Mouse (Mus musculus) urinary bladder, postnatal 36 days (tissue): Measurements from ENCODE around the gene Cyp17a1.
A peak's percentile ranks its signal among the peaks of the same experiment; 100 is the strongest.

ENCODE experiments used
- DNase-seq, 2 experiments: peaks; one replicate each; pipeline ENCODE4 v3.0.0; 2022; ENCODE audit warnings: low spot score in 2 of 2, mixed read lengths in 1 of 2

Gene Cyp17a1

GRCm38 (mm10) chr19:46670691-46671090 is 2.3 kb downstream of the Cyp17a1 start:
- peak in 1 of 2 experiments; percentile 53 for DNase-seq

DNA sequence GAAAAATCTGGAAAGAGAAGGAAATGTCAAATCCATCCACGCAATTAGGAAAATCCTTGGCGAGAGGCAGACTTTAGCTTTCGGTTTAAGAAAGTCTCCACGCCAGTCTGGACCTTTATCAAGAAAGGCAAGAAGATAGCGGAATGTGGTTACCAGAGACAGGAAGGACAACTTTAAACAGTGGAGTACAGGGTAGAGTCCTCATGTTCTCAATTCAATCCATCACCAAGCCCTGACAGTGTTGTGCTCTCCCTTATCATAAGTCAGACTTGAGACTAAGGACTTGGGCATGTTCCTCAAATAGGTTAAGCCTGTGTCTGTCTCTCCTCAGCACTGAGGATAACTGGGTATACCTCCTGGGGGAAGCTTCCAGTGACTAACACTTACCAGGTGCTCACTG is 3.2 kb downstream of the Cyp17a1 start:
- no peak for DNase-seq

- no peak for DNase-seq
Measured at GRCm38 (mm10) chr19:46668263-46668662, 4.7 kb downstream of the Cyp17a1 start.

DNA sequence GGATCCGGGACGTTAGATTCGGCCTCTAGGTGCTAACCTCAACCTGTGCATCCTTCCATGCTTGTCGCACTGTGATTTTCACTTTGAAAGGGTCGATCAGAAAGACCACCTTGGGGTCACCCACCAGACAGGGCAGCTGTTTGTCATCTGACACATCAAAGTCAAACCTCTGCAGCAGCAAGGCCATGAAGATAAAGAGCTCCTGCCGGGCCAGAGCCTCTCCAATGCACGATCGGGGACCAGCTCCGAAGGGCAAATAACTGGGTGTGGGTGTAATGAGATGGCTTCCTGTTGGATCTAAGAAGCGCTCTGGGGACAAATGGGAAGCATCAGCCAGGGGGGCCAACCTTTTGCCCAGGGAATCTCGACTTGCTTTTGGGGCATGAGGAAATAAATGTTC is 5.7 kb downstream of the Cyp17a1 start:
- no peak for DNase-seq

DNA sequence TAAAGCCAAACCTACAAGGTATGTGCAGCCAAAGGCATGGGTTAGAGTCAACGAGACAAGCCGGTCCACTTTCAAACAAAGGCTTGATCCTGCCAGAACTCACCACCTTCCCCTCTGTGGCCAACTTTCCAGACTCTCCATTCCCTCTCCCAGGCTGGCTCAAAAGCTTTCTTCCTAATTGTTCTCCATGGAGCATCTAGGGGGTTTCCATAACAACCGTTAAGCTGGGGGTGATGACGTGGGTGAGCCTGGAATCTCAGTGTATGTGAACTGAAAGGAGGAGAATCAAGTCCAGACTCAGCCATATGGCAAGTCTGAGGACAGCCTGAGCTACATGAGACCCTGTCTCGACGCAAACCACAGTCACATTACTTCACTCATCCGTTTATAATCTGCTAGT is 7.5 kb downstream of the Cyp17a1 start:
- no peak for DNase-seq

DNA sequence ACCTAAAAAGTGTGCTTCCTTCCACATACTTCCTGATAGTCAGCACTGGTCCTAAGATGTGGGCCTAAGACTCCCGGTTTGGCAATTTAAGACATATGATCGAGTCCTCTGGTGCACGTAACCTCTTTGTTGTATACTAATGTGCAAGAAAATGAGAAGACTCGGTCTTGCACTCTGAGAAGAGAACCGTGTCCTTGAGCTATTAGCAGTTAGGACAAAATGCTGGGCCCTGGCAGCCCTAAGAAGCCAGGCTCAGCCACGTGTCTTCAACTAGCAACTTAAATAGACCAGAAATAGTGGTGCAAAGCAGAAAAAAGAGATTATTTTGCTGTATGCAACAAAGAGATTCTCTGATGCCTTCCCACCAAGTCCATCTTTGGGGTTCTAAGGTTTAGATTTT is 10.2 kb downstream of the Cyp17a1 start:
- DNase-seq = no peak

DNA sequence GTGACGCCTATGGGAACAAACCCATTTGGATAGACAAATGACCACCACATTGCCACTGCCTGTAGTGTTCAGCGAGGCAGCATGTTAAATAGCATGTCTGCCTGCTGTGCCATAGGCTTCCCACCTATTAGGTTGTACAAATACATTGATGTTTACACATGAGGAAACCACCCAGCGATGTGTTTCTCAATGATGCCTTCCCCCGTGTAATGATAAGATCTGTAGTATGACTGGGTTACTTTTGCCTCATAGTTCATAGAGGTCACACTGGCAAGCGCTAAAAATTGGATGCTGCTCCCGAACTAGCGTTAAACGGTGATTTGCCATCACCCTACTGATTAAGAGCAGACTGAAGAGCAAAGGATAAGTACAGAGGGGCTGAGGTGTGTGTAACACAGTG is 10.8 kb downstream of the Cyp17a1 start:
- no peak for DNase-seq

- DNase-seq = no peak
Measured at GRCm38 (mm10) chr19:46661511-46661910, 11.5 kb downstream of the Cyp17a1 start.

DNA sequence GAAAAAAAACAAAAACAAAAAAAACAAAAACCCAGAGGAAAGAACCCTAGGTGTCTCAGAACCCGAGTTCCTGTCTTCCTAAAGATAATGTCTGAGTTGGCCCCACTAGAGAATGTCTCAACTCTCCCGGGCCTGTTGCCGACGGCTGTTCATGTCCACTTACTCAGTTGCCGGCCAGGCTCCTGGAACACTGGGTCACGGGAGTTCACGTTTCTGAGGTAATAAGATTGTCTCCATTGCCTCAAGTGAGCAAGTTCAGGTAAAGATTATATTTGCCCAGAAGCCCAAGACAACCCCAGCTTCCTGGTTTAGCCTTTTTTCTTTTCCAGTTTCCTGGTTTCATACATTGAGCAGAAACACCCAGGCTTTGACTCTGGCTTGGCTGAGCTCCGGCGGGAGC is 14.1 kb downstream of the Cyp17a1 start:
- DNase-seq = no peak

- DNase-seq = no peak
Measured at GRCm38 (mm10) chr19:46658348-46658747, 14.6 kb downstream of the Cyp17a1 start.

GRCm38 (mm10) chr19:46657339-46658020 is 15.5 kb downstream of the Cyp17a1 start:
- DNase-seq = no peak

- DNase-seq = no peak
Measured at GRCm38 (mm10) chr19:46656151-46656840, 16.7 kb downstream of the Cyp17a1 start.

- DNase-seq = no peak
Measured at GRCm38 (mm10) chr19:46655626-46656025, 17.3 kb downstream of the Cyp17a1 start.

- no peak for DNase-seq
Measured at GRCm38 (mm10) chr19:46653616-46654235, 19.2 kb downstream of the Cyp17a1 start.

DNA sequence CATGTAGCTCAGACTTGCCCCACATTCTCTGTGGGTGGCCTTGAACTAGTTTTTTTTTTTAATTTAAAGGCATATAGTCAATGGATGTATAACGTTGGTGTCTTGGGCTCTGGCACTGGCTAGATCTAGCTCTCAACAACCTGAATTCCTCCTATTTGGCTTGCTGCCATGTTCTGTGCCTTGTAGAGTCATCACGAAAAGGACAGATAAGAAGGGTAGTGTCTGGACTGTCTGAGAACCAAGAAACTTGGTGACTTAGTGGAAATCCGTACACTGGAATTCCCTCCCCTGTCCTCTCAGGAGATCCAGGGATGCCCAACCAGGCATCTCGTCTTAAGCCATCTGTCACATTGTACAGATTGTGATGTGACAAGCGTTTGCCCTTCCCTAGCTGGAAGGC is 19.8 kb downstream of the Cyp17a1 start:
- no peak for DNase-seq

- no peak for DNase-seq
Measured at GRCm38 (mm10) chr19:46648565-46648964, 24.4 kb downstream of the Cyp17a1 start.

GRCm38 (mm10) chr19:46647850-46648249 is 25.1 kb downstream of the Cyp17a1 start:
- DNase-seq = no peak

- DNase-seq = peak in 1 of 2 experiments; percentile 61
Measured at GRCm38 (mm10) chr19:46647254-46647653, 25.7 kb downstream of the Cyp17a1 start.

- no peak for DNase-seq
Measured at GRCm38 (mm10) chr19:46646041-46646481, 26.9 kb downstream of the Cyp17a1 start.

DNA sequence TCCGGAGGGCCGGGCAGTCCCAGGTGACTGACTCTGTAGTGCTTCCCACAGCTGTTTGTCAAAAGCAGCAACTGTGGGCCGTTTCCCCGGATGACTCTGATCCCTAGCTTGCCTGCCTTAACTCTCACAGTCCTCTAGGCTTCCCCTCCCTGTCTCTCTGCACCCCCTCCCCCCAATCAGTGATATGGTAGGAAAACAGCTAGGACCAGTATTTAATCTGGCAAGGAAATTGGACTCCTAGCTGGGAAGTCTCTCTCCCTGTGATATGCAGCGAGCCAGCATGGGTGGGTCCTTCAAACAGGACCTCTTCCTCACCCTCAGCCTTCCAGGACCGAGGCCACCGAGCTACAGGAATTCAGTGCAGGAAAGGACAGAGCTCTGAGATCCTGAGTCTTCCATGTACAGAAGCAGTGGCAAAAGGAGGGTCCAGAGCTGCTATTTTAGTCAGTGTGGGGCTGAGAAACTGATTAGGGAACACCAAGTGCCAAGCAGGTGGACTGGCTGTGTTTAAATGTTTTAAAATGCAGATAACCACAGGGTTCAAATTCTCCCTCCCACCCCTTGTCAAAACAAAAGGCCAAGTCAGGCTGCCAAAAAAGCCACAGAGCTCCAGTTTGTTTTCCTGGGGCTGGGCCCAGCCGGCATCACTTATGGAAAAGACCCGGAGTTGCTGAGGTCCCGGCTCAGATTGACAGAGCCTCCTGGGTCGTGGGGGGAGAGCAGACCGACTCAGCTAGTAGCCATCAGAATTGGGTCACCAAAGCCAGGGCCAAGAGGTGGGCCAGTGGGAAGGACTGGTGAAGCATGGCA is 28.0 kb downstream of the Cyp17a1 start:
- no peak for DNase-seq

- no peak for DNase-seq
Measured at GRCm38 (mm10) chr19:46644343-46644792, 28.6 kb downstream of the Cyp17a1 start.

- DNase-seq = no peak
Measured at GRCm38 (mm10) chr19:46643236-46643635, 29.7 kb downstream of the Cyp17a1 start.
